Mouse (Mus musculus) midbrain, embryonic 10.5 days (tissue): ENCODE data around the gene Galnt16. TPM values are rescaled to one million over a fixed set of nuclear protein-coding genes. Genes with fewer than 3 reads are reported as not detected.

ENCODE experiments used
- DNase-seq: peaks from one replicate; pipeline ENCODE4 v3.0.0-alpha.2; 2017; ENCODE audit warnings: low spot score
- H3K27ac ChIP-seq: fragments of 300-500 bp; sonication (generic); replicated peaks from 2 replicates; pipeline ENCODE4 v1.5.1; 2016; ENCODE audit warnings: mild to moderate bottlenecking
- H3K27me3 ChIP-seq: fragments of 300-500 bp; sonication (generic); 2 replicates; pipeline ENCODE4 v1.6.1; 2016; ENCODE audit warnings: low read depth, mild to moderate bottlenecking; ENCODE audit not compliant: poor library complexity, severe bottlenecking
- H3K36me3 ChIP-seq: fragments of 300-500 bp; sonication (generic); 2 replicates; pipeline ENCODE4 v1.6.1; 2016; ENCODE audit warnings: mild to moderate bottlenecking, moderate library complexity
- H3K4me1 ChIP-seq: fragments of 300-500 bp; sonication (generic); 2 replicates; pipeline ENCODE4 v1.6.1; 2016
- H3K4me3 ChIP-seq: fragments of 300-500 bp; sonication (generic); 2 replicates; pipeline ENCODE4 v1.5.1; 2016; ENCODE audit warnings: mild to moderate bottlenecking, moderate library complexity
- H3K9me3 ChIP-seq: fragments of 300-500 bp; sonication (generic); replicated peaks from 2 replicates; pipeline ENCODE4 v1.6.1; 2016; ENCODE audit warnings: mild to moderate bottlenecking
- WGBS: fragments of 180-500 bp; shearing (Covaris S2); methylation state at CpG from one replicate; pipeline ENCODE4 v1.1.7; 2016; 5-methylcytosine and 5-hydroxymethylcytosine counted together
- polyA plus RNA-seq: library from polyadenylated mRNA; unstranded; fragments of >200 nt; fragmentation: Nextera tagmentation; extraction: Ambion mirVana; gene quantifications from 2 replicates; pipeline ENCODE4 v1.2.1, GENCODE M21; 2016

The Galnt16 gene
- polyA plus RNA-seq: 28.4 and 31.6 TPM in 2 replicates

DNA sequence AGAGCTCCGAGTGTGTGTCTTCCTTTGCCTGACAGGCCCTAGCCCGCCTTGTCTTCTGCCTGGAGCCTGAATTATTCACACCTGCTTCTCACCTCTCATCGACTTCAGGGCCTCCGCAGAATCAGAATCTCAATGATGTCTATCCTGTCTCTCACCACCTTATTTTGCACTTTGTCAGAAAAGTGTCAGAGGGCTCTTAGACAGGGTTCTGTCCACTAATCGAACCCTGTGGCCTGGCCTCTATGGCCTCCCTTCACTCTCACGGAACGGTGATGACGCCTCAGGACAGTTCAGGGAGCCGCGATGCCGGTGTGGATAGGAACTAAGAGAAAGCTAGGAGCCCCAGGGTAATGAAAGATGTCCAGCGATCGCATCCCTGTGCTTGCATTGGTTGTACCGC is at the start of gene Galnt16:
Galnt16 (plus strand) TSS at position 301 of the 400 bp plus-strand sequence.
- H3K27me3 ChIP-seq: peaks cover 69% of the 10 kb centered on the region
- WGBS: 5% methylated on average over 14 of the region's 14 CpGs

DNA sequence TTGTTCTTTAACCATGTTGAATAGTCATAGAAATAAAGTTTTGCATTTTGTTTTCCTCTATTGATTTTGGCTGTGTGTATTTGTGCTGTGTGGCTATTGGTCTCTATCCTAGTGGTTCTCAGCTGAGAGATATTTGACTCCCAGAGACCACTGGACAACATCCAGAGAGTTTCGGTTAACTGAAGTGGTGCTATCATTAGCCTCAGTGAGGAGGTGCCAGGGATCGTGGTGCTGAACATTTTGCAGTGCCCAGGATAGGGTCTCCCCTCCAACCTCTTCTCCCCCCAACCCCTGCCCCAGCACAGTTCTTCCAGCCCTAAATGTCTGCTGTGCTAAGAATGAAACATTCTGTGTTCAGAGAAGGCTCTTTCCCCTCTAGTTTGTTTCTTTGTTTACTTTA is 47.9 kb upstream of the Galnt16 start:
- no peaks in the 10 kb centered on the region for H3K27me3 ChIP-seq
- no peak overlapping the region for H3K4me3 ChIP-seq
- H3K27ac ChIP-seq: no peak overlapping the region
- H3K9me3 ChIP-seq: no peaks in the 10 kb centered on the region
- H3K4me1 ChIP-seq: no peaks in the 10 kb centered on the region
- WGBS: 90% methylated on average over 2 of the region's 2 CpGs
- DNase-seq: no peak
- no peaks in the 10 kb centered on the region for H3K36me3 ChIP-seq

More for the DNA sequence above, at the start of gene Galnt16:
- peak within 1 kb of the TSS; percentile 95 for H3K27ac ChIP-seq
- H3K4me1 ChIP-seq: peaks cover 45% of the 10 kb centered on the region
- peak within 1 kb of the TSS; percentile 81 for H3K4me3 ChIP-seq
- H3K36me3 ChIP-seq: 0 out of 2 replicates have a peak, but pooled peaks cover 6% of the 10 kb centered on the region
- no peaks in the 10 kb centered on the region for H3K9me3 ChIP-seq
- no peak for DNase-seq

DNA sequence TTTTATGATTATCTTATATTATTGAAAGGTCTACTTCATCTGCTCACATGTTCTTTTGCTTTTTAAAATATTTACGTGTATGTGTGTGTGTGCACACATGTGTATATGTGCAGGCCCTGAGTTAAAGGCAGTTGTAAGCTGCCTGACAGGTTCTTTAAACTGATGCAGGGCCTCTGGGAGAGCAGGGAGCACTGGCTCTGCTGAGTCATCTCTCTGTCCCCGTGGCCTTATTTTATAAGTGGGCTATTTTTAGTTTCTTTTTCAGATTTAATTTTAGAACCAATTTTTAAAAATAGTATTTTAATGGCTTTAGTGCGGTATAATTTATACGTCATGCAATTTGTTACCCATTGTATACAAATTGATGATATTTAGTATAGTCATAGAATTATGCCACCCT is 46.2 kb upstream of the Galnt16 start:
- Histone ChIP-seq H3K9me3 (no peaks in the 10 kb centered on the region), H3K27ac (no peak overlapping the region), H3K4me3 (no peak overlapping the region), H3K36me3 (peaks cover 9% of the 10 kb centered on the region), H3K4me1 (no peaks in the 10 kb centered on the region), H3K27me3 (no peaks in the 10 kb centered on the region)
- 91% methylated on average over 4 of the region's 4 CpGs for WGBS
- no peak for DNase-seq

DNA sequence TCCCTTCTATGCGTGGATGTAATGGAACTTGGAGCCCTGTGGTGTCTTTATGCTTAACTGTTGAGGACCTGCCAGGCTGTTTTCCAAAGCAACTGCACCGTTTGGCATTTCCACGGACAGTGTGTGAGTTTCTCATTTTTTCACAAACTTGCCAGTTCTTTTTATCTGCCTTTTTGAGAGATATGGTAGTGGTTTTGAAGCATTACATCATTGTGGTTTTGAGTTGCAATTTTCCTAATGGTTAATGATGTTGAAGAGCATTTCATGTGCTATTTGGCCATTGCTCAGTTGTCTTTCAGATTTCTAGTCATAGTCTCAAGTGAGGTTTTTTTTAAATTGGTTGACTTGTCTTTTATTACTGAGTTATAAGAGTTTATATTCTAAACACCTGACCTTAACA is 44.3 kb upstream of the Galnt16 start:
- WGBS: 81% methylated on average over 3 of the region's 3 CpGs
- Histone ChIP-seq H3K36me3 (peaks cover 16% of the 10 kb centered on the region), H3K4me3 (no peak overlapping the region), H3K9me3 (no peaks in the 10 kb centered on the region), H3K27me3 (no peaks in the 10 kb centered on the region), H3K27ac (no peak overlapping the region), H3K4me1 (no peaks in the 10 kb centered on the region)
- DNase-seq: no peak

DNA sequence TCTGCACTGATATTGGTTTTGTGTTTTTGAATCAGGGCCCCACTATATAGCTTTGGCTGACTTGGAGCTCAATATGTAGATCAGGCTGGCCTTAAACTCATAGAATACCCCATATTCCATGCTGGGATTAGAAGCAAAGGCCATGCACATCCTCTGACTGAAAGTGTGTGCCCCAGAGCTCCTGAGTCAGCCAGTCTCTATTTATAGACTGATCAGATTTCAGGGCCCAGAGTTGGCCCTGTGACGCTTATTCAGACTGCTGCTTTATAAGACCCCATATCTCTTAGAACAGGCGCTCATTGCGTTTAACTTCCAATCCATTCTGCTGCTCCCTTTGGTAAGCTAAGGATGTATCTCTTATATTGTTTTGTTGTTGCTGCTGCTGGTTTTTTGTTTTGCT is 38.1 kb upstream of the Galnt16 start:
- H3K36me3 ChIP-seq: peaks cover 71% of the 10 kb centered on the region
- 91% methylated on average over 3 of the region's 3 CpGs for WGBS
- no peak overlapping the region for H3K4me3 ChIP-seq
- H3K4me1 ChIP-seq: peaks cover 3% of the 10 kb centered on the region
- no peak overlapping the region for H3K27ac ChIP-seq
- DNase-seq: no peak
- no peaks in the 10 kb centered on the region for H3K9me3 ChIP-seq
- no peaks in the 10 kb centered on the region for H3K27me3 ChIP-seq

DNA sequence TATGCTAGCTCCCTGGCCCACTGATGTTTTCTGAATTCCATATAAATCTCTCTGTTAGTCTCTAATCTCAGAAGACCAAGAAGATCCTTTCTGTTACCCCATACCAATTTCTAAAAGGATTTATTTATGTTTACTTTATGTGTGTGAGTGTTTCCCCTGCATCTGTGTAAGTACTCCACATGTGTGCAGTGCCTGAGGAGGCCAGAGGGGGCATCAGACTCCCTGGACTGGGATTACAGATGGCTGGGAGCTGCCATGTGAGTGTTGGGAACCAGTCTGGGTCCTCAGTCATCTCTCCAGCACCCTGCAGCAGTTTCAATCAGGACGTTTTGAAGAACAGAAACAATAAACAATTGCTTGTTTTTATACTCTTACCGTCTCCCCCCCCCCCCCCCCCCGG is 34.7 kb upstream of the Galnt16 start:
- H3K9me3 ChIP-seq: no peaks in the 10 kb centered on the region
- H3K36me3 ChIP-seq: peaks cover 87% of the 10 kb centered on the region
- H3K27me3 ChIP-seq: no peaks in the 10 kb centered on the region
- H3K27ac ChIP-seq: no peak overlapping the region
- H3K4me1 ChIP-seq: peaks cover 5% of the 10 kb centered on the region
- 79% methylated on average over 3 of the region's 3 CpGs for WGBS
- DNase-seq: no peak
- no peak overlapping the region for H3K4me3 ChIP-seq

DNA sequence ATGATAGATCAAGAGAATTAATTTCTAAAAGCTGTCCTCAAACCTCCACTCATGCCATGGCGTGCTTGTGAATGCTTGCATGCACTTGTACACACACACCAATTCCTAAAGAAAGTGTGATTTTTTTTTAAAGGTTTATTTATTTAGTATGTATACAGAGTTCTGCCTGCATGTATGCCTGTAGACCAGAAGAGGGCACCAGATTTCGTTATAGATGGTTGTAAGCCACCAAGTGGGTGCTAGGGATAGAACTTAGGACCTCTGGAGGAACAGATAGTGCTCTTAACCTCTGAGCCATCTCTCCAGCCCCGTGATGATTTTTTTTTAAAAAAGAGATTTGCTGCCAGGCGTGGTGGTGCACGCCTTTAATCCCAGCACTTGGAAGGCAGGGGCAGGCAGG is 24.8 kb upstream of the Galnt16 start:
- Histone ChIP-seq H3K27me3 (no peaks in the 10 kb centered on the region), H3K9me3 (peaks cover 4% of the 10 kb centered on the region; the same call in 1 of the 2 replicates), H3K36me3 (peaks cover 65% of the 10 kb centered on the region), H3K4me1 (no peaks in the 10 kb centered on the region), H3K27ac (no peak overlapping the region), H3K4me3 (no peak overlapping the region)
- DNase-seq: no peak
- WGBS: 93% methylated on average over 5 of the region's 5 CpGs

DNA sequence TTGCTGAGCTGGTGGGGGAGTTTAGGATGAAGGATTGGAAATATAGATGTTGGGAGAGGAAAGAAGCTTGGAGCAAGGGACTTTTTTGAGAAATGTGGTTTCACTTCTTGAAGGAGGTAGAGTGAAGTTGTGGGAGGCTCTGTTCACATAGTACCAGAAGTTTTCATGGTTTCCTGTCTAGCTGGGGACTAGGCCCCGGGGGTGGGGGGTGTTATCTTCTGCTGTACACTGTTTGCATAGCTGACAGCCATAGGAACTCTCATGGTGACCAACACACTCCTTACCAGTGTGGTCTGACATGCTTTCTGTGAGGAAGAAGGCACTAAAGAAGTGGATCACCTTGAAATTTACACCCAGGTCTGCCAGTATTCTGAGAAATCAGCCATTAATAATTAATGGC is 22.4 kb upstream of the Galnt16 start:
- Histone ChIP-seq H3K27me3 (no peaks in the 10 kb centered on the region), H3K9me3 (peaks cover 4% of the 10 kb centered on the region; the same call in 1 of the 2 replicates), H3K4me1 (no peaks in the 10 kb centered on the region), H3K27ac (no peak overlapping the region), H3K36me3 (peaks cover 42% of the 10 kb centered on the region), H3K4me3 (no peak overlapping the region)
- 93% methylated on average over 1 of the region's 1 CpGs for WGBS
- DNase-seq: no peak

DNA sequence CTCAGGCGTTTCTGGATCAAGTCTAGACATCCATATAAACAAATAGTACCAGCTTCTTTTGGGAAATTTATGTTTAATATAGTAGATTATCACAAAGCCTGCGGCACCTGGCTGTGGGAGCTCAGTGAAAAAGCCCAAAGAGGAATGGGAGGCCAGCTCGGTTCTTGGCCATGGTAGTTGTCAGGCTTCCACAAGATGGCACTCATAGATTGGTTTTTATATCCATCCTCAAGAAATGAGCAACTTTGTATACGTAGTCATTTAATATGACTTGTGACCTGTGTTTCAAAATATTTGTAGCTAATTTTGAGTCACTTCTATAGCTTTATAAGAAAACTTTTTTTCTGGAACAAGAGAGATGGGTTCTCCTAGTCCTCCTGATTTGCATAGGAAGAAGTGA is 19.7 kb upstream of the Galnt16 start:
- 64% methylated on average over 4 of the region's 4 CpGs for WGBS
- Histone ChIP-seq H3K36me3 (peaks cover 16% of the 10 kb centered on the region), H3K4me1 (no peaks in the 10 kb centered on the region), H3K27me3 (no peaks in the 10 kb centered on the region), H3K9me3 (peaks cover 3% of the 10 kb centered on the region; the same call in 1 of the 2 replicates), H3K4me3 (no peak overlapping the region), H3K27ac (no peak overlapping the region)
- DNase-seq: no peak

DNA sequence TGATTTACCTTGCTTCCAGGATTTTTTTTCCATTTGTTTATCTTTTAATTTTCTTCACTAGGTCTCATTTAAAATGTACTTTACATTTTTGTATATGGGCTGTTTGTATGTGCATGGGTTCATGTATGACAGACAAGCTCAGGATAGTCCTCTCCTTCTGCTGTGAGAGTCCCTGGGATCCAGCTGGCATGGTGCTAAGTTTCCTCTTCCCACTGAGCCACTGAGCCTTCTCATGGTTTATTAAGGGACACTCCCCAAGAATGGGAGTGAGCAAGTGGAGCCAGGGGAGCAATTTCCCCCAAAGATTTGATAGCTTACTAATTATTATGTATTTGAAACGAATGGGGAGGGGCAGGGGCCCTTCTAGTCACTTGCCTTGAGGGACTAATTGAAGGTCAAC is 17.6 kb upstream of the Galnt16 start:
- Histone ChIP-seq H3K27ac (no peak overlapping the region), H3K4me3 (no peak overlapping the region), H3K27me3 (no peaks in the 10 kb centered on the region), H3K36me3 (peaks cover 9% of the 10 kb centered on the region), H3K9me3 (no peaks in the 10 kb centered on the region), H3K4me1 (no peaks in the 10 kb centered on the region)
- DNase-seq: no peak
- WGBS: 48% methylated on average over 1 of the region's 1 CpGs

DNA sequence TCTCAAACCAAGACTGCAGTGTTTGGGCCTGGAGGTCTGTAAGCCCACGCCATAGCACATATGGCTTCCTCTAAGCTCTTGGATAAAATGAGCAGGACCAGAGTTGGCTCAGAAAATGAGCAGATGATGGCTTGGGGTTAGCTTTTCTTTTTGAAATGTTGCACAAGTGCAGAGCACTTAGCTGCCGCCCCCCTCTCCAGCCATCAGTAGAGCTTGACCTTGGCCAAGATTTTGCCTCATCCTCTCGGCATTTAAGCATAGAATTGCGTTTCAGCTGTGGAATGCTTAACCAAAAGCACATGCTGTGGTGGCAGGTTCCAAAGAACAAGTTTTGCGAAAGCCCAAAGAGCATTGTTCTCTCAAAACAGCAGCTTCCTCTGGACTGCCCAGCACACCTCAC is 13.4 kb upstream of the Galnt16 start:
- no peak overlapping the region for H3K27ac ChIP-seq
- WGBS: 82% methylated on average over 5 of the region's 5 CpGs

DNA sequence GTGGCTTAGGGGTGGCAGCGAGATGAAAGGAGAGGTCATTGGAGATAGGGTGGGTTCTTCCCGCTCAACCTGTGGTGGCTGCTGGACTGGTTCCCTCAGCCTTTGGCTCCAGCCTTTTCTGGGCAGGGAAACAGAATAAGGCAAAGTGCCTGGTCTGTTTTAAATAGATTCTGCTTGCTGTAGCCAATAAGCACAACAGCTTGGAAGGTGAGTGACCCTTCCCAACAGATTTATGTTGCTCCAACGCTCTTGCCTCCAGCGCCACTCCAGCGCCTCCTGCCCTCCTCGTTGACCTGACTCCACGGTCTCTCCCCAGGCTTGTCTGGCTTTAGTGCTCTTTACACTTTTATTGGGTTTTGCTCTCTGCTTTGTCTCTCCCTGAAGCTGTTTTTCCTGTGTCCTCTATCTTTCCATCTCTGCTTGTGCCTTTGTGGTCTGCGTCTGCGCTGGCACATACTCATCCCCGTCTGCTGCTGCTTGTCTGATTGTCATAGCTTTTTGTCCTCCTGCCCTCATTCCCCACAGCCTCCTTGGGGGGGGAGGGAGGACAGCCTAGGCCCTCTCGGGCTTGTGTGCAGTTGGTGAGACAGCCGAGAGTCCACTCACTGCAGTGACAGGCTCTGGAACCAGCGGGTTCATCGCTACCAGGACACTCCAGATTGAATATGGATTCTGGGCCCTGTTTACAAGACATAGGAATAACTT is 10.9 kb upstream of the Galnt16 start:
- H3K36me3 ChIP-seq: no peaks in the 10 kb centered on the region
- H3K4me3 ChIP-seq: no peak overlapping the region
- DNase-seq: no peak
- peak overlapping the region; percentile 56; the same call in 1 of the 2 replicates for H3K27ac ChIP-seq
- H3K27me3 ChIP-seq: no peaks in the 10 kb centered on the region
- H3K4me1 ChIP-seq: peaks cover 10% of the 10 kb centered on the region
- WGBS: 72% methylated on average over 14 of the region's 14 CpGs
- no peaks in the 10 kb centered on the region for H3K9me3 ChIP-seq

More for the DNA sequence above, 13.4 kb upstream of the Galnt16 start:
- no peaks in the 10 kb centered on the region for H3K9me3 ChIP-seq
- DNase-seq: no peak
- peaks cover 10% of the 10 kb centered on the region for H3K4me1 ChIP-seq
- no peaks in the 10 kb centered on the region for H3K27me3 ChIP-seq
- H3K4me3 ChIP-seq: no peak overlapping the region
- H3K36me3 ChIP-seq: no peaks in the 10 kb centered on the region

DNA sequence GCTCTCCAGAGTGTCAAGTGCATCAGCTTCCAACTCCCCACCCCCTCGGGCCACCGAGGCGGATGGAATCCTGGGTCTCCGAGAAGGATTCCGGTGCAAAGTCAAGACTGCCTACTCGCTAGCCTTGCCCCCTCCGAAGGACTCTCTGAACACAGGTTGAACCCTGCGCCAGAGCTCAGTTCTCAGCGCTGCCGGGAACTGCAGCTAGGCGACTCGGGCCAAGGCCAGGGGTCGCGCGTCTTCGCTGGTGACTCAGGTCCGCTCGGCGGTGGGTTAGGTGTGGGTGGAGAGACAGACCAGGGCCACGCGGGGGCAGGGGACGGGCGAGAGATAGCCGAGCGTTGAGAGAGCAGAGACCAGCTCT is 298 bp downstream of the Galnt16 start:
- peaks cover 69% of the 10 kb centered on the region for H3K27me3 ChIP-seq
- 0 out of 2 replicates have a peak, but pooled peaks cover 6% of the 10 kb centered on the region for H3K36me3 ChIP-seq
- peak overlapping the region; percentile 81 for H3K4me3 ChIP-seq
- peaks cover 49% of the 10 kb centered on the region for H3K4me1 ChIP-seq
- H3K9me3 ChIP-seq: no peaks in the 10 kb centered on the region
- WGBS: under 1% methylated on average over 25 of the region's 25 CpGs
- peak overlapping the region; percentile 95 for H3K27ac ChIP-seq
- no peak for DNase-seq
